Mouse (Mus musculus): ENCODE data around the gene A130010J15Rik.
A peak's percentile ranks its signal among the peaks of the same experiment; 100 is the strongest.

A130010J15Rik gene

DNA sequence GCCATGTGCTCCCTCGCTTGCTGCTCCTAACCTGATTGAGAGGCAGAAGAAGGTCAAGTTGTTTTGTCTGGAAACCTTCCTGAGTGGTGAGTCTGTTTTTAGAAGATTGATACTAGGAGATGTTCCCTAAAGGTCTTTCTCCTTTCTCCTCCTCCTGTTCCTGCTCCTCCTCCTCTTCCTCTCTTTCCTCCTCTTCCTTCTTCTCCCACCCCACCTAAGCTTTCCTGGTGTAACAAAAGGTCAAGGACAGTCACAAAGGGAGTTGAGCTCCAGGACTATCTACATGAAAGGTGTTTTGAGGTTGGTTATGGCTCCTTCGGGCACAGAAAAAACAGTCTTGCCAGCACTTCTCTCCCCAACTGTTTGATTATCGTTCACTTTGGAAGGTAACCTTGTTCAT is at the start of gene A130010J15Rik:
Gene A130010J15Rik, plus strand, starts transcription at position 301 of the 400 bp plus-strand sequence.
- DNase-seq, result no peak

DNA sequence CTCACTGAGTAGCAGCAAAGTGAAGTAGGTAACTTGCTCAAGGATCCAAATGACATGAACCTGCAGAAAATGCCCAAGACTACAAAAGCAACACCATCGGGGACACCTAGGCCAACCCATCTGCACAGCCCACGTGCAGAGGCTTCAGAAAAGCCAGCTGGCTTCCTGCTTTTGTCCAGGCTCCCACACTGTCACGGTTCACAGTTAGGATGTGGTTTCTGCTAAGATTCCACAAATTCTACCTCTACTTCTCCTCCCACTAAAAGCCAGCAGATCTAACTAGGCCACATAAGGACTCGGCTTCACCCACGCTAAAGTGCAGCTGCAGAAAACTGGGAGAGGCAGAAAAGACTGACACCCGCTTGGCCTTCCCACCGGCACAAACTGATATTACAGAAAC is 45.1 kb upstream of the A130010J15Rik start:
- DNase-seq, result no peak

DNA sequence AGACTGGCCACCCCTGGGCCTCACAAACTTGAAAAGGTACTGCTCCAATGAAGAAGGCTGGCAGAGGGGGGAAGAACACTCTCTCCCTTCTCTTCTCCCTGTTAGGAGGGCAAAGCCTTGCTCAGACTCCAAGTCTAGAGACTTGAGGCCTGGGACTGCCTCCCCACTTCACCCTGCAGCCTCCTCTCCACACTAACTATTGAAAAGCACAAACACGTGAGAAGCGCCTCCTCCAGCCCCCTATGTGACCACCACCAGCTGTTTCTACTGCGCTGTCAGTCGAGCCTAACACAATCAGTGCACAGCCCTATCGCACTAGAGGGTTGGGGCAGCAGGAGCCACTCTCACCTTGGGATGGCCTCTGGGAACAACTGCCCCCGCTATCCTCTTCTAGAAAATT is 44.6 kb upstream of the A130010J15Rik start:
- DNase-seq, result no peak

DNA sequence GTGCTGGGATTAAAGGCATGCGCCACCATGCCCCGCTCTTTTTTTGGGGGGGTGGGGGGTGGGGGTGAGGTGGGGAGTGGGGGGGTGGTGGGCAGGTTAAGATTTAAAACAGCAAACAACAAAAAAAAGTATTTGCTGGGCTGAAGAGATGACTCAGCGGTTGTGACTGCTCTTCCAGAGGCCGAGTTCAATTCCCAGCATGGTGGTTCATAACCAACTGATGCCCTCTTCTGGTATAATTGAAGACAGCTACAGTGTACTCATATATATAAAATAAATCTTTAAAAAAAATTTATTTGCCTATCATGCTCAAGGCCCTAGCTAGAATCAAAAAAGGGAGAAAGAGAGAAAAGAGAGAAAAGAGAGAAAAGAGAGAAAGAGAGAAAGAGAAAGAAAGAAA is 42.0 kb upstream of the A130010J15Rik start:
- DNase-seq, result no peak

DNA sequence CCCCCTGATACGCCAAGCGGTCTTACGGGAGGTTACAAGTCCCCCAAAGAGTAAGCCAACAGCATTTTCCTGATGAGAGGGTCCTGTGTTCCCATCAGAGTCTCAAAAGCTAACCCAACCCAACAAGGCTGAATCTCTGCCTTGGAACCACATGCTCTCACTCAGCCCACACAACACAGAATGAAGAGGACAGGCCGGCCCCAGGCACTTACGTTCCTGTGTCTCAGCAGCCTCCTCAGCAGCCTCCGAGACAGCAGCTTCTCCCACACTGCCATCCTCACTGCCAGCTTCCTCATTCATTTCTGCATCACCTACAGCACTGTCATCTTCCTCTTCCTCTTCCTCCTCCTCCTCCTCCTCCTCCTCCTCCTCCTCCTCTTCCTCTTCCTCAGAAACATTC is 39.8 kb upstream of the A130010J15Rik start:
- no peak for DNase-seq

DNA sequence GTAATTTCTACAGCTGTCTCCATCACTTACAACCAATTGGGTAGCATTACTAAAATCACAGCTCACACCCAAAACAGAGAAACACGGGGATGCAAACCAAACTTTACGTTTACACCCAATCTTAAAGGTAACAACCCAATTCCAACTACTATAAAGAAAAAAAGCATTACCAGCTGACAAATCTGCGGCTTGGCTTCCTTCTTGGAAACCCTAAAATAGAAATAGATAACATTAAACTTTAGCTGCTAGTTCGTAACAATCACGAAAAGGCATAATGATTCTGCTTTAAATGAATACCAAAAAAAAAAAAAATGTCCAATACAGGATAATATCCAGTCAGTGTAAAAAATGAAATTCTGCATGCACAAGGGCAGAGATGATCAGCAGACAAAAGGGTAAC is 38.5 kb upstream of the A130010J15Rik start:
- no peak for DNase-seq

DNA sequence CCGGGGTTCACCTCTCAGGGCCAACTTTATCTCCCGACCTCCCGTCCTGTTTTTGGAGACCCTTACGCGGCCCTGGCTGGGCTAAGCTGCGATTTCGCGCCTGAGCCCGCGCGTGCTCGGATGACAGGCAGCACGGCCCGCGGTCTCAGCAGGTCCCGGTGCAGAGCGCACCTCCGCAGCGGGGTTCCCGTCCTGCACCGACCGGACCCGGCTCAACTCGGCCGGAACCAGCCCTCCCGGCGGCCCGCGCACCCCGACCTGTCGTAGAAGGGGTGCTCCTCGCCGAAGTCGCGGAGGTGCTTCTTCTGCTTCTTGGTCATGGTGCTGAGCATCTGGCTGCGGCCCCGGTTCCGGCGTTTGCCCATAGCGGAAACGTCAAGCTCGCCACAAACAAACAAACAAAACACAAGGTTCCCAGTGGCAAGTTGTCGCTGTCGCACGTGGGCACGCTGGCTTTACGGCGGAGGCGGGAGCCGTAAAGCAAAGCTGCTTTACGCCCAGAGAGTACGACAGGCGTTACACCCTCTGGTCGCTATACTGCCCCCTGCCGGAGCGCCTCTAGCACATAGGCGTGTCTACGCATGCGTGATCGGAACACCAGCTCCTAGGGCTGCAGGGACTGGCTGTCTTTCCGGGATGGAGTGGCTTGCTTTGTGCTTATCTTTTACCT is 37.9 kb upstream of the A130010J15Rik start, which contains the start of gene Diexf:
Gene Diexf, minus strand, starts transcription at position 487 of the 670 bp plus-strand sequence.
- DNase-seq, result peak; percentile 98

DNA sequence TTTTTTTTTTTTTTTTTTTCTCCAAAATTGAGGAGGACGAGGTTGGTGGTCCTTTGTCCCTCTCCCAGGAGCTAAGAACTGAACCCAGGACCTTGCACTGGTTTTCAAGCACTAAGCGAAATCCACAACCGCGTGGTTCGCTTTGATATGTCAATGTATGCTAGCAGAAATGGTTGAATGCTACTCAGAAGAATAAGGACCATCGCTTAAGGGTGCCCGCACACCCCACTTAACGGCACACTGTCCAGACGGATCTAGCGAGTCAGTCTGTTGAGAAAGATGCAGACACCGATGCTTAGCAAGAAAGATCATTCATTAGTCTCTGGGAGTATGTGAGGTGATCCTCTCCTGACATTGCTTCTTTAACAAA is 37.4 kb upstream of the A130010J15Rik start:
- no peak for DNase-seq

DNA sequence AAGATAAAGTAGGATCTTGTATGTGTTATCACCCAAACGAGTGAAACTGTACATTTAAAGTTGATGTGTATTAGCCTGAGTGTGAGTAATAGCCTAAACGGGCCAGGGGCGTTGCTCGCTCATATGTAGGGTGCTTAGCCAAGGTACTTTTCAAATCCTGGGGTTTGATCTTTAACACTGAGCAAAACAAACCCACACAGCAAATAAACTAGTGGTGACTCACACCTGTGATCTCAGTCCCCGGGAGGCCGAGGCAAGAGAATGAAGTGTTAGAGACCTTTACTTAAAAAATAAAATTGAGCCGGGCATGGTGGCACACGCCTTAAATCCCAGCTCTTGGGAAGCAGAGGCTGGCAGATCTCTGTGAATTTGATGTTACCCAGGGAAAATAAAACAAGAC is 37.0 kb upstream of the A130010J15Rik start:
- no peak for DNase-seq

DNA sequence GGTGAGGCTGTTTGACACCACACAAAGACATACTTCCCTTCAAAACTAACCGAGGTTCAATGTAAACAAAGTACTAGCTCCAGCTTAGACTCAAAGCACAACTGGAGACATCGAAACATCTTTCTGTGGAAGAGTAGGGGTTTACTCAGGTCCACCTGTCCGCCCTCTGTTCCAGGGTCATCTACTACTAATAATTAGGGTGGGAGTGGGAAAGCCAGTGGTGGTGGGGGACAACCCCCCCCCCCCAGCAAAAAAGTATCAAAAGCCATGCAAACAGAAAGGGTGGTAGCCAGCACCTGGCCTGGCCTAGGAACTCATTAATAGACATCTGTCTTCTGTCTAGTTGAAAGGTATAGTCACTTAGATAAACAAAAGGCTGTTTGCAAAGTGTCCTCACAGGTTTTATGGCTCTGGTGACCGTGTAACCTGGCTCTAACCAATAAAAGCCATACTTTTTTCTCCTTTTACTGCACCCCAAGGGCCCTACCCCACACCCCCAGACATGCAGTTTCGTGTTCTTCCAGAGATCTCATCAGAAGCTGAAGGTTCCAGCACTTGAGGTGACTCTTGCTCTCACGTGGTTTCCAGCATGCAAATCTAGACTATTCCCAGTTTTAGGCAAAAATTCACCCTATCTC is 36.4 kb upstream of the A130010J15Rik start:
- DNase-seq, result no peak

DNA sequence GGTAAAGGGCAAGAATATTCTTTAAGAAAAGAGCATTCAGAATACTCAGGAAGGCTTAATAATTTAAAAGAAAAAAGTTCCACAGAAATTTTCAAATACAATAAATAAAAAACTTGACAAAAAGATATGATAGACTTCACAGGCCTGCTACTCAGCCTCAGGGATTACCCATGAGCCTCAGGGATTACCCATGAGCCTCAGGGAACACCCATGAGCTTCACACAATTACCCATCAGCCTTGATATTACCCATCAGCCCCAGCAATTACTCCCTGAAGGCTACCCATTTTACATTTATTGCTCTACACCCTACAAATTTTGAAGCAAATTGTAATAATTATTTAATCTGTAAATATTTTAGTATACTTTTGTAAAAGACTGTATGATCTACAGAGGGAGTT is 35.5 kb upstream of the A130010J15Rik start:
- DNase-seq, result no peak

DNA sequence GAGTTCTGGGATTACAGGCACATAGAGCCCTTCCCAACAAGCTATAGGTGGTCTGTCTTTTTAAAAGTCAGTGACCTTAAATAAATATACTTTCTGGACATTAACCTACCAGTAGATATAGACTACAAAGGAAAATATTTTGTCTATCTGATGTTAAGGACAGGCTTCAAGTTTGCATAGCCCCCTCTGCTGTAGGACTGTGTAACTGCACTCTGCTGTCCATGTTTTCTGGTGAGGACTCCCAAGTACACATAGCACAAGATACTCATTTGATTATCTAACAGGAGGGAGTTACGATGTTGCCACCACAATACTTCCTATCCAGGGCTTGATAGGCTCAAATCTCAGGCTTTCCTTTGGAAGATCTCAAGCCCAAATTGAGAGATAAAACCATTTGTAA is 34.1 kb upstream of the A130010J15Rik start:
- DNase-seq, result no peak

DNA sequence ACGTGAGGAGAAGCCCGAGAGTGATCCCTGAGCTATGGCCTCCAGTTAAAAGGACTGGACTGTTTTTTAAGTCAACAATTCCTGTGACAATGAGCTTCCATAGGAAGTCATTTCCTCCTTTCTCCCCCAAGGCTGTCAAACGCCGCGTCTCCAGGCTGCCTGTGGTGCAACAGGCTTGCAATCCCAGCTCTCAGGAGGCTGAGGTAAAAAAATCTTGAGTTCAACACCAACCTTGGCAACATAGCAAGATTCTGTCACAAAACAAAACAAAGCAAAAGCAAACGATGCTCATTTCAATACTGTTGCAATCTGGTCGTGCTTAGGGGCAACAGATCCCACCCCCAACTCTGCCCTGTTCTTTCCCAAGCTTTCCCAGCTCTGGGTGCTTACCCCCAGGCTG is 29.8 kb upstream of the A130010J15Rik start:
- DNase-seq, result no peak

DNA sequence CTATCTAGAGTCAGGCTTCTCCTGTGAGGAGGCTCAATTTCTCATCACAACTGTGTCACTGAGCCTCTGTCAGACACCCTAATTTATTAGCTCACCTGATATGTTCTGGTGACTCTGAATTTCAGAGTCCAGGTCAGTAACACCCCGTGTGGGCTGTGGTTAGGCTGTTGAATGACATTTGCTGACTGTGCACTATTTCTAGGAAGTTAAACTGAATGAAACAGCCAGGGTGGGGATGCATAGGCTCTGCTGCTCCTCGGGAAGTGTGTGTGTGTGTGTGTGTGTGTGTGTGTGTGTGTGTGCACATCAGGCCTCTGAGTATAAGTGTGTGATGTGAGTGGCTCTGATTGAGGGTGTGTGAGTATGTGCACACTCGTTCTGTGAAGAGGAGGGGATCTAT is 29.2 kb upstream of the A130010J15Rik start:
- DNase-seq, result no peak

DNA sequence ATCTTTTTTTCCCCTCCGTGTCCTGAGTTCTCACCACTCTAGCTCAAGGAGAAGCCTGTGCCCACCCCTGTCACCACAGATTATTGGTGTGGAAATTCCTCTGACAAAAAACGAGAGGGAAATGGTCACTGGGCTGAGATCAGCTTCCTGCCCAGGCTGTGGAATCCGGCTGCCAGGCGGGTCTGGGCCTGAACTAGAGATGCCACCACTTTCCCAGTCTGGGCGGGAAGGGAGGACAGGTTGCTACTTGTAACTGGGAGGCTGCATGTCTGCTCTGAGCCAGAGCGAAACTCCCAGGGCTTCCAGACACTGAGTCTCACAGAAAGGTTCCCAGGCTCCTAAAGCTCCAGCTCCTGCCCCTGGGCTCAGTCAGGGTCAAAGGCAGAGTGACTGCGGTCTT is 26.7 kb upstream of the A130010J15Rik start:
- DNase-seq, result no peak

DNA sequence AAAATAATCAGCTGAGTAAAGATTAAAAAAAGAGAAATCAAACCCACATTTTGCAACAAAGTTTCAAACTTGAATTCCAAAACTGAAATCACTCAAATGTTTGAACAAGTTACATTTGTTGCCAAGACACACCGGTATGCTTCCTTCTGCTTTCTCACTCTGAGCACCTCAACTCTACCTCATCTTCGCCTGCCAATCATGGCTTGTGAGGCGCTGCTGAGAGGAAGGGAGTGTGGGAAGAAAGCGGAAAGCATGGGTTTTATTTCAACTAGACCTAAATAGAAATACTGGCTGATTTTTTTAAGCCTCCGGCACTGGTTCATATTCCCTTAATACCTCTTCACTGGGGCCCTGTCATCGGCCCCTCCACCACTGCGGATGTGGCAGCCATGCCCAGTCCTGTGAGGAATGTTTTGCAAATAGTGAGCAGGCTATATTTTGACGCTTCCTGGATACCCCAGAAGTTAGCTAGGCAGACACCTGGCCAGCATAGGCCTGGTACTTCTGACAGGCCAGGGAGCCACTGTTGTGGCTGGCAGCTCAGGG is 25.3 kb upstream of the A130010J15Rik start:
- DNase-seq, result no peak

DNA sequence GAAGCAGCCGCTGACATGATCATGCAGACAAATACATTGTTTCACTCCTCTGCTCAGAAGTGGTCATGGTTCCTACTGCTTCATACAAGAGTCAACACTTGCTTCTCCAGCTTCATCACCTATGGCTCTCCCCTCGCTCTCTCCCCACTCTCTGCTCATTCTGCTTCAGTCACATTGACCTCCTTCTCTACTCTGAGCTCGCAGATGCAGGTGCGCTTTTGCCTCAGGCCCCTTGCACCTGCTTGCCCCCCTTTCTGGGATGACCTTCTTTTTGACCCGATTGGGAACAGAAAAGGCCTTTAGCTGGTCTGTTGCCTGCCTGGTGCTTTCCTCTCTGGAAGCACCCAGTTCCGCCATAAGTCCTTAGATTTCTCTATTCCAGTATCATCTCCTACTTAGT is 23.3 kb upstream of the A130010J15Rik start:
- DNase-seq, result no peak

DNA sequence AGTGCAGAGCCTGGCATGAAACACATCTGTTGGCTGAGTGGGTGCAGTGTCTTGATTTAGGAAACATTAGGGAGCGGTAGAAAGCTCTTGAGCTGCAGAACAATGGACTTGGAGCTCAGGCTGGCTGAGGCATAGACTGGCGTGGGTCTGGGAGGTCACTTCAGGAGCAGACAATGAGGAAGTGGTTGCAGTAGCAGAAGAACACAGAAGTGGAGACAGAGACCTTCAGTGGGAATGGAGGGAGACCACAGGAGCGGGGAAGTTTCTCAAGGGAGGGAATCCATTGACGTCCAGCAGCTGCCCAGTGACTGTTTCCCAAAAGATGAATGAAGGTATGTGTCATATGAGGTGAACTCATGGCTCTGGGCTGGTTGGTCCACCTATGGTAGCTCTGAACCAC is 22.7 kb upstream of the A130010J15Rik start:
- DNase-seq, result no peak

DNA sequence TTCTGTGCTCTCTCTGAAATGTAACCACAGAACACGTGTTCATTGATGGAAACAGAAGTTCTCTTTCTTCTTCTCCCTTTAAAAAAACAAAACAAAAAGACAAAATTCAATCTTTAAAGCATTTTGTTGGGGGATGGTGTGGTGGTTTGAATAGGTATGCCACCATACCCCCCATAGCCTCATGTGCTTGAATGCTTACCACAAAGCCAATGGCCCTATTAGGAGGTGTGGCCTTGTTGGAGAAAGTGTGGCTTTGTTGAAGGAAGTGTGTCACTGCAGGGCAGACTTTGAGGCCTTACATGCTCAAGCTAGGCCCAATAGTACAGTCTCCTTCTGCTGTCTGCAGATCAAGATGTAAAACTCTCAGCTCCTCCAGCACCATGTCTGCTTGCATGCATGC is 21.4 kb upstream of the A130010J15Rik start:
- no peak for DNase-seq

DNA sequence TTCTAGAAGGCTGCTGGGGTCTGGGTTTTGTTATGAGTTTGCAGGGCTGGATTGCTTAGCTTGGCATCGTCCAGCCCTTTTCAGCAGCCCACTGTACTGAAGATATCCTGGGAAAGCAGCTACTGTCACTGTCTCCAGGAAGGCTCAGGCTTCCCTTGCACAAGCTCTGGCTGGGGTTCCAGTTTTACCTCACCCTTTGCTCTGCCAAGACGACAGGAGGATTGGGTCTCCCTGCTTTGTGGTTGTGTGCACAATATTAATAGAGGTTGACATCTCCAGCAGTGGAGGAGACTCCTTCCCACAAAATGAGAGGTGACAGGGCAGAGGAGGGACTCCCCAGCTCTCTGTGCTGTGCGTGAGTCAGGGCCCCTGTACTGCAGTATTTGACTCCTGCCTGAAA is 18.6 kb upstream of the A130010J15Rik start:
- no peak for DNase-seq

DNA sequence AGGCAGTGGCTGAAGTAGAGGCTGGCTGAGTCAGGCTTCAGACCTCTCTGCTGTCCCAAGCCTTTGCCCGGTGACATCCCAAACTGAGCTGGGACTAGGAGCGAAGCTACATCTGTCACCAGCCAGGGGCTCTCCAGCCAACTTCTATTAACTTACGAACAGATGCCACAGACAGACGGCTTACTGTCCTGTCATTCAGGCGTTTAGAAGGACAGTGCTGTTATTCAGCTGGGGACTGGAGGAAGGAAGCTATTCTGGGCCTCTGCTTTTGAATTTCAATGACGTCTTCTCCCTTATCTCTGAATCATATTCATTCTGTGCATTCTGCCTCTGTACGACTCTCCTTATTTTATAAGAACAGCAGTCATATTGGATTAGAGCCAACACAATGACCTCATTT is 16.7 kb upstream of the A130010J15Rik start:
- DNase-seq, result no peak

DNA sequence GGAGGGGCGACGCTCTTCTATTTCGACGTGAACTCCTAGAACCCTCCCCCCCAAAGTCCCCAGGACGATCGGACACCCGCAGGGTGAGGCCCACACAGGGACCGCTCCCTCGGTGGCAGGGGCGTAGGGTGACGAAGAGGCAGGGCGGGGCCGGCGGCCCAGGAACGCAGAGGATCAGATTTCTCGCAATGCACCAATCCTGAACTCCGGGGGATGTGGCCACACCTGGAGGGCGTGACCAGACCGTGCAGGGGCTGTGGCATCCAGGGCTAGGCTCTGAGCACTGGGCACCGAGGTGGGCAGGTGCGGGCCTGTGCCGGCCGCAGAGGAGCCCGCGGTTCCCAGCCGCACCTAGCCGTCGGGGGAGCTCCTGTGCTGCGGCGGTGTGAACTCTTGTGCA is 15.0 kb upstream of the A130010J15Rik start, which contains the start of gene Irf6:
Gene Irf6, plus strand, starts transcription at position 240 of the 400 bp plus-strand sequence.
- no peak for DNase-seq

DNA sequence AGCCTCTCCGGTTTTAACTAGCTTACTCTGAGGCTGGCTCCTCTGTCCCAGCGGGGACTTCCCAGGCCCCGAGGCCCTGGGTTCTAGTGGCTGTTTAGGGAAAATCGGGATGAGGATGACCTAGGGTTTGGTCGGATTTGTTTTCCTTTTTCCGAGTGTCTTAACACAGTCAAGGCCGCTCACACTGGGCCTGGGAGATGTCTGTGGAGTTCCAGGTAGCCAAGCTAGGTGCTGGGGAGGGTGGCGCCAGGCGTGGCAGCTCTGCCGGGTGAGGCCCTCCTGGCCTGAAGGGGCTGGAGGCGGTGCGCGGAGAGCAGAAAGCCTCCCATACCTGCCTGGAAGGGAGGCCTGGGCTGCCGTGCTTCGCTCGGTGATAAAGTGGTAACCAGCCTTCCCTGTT is 14.3 kb upstream of the A130010J15Rik start:
- DNase-seq, result no peak

DNA sequence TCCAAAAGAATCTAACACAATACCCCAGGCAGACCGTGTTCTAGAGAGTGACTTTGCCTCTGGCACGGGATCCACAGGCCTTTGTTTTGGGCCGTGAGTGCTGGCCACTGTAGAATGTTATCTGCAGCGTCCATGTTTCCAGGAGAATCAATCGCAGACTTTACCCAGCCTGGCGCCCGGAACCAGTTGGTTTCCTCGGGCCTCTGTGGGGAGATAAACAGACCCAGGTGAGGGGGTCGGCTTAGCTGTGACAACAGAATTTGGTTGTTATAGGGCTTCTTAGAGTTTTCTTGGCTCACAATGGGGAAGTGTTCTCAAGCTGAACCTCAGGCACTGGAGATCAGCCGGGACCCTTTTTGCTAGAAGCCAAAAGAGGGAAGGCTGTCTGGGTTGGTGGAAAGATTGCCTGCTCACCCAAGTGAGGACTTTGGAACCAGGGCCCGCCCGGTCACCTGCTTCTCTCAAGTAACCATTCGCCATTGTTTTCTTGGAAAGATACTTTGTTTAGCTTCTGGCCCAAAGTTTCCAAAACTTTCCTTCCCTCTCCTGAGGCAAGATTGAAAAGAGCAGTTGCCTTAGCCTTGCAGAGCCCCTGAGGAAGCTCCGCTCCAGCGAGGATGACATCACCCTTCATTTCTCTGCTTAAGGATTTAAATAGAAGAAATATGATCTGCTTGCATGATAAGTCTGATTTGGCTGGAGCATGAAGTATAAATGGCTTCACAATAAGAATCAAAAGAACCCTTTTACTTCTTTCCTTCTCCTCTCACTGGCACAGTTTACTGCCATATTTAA is 11.3 kb upstream of the A130010J15Rik start:
- no peak for DNase-seq

Measured in cerebellum, postnatal 36 days (tissue).